8 mouse cellular contexts compared by ENCODE assay signal in genomic region chr5:43233316-43234181, GRCm38 (mm10). TPM values are rescaled to one million over a fixed set of nuclear protein-coding genes. Genes with fewer than 3 reads are reported as not detected.
DNase-seq lines count a peak whose midpoint lies in the region; ATAC-seq and TF ChIP-seq lines count a peak whose summit lies in the region.

No protein-coding gene starts in this region.

- H3K27ac ChIP-seq in cerebellum, adult 2 months (ENCODE audit: insufficient read depth, low read length) = peak overlapping the region; percentile 100
- H3K27ac ChIP-seq in forebrain, embryonic 16.5 days (ENCODE audit: low read length) = peak overlapping the region; percentile 96
- H3K27ac ChIP-seq in lung, embryonic 15.5 days = peak overlapping the region; percentile 98
- peak overlapping the region; percentile 30; the same call in 1 of the 2 replicates for H3K27ac ChIP-seq in thymus, adult 2 months (ENCODE audit: control insufficient read depth, insufficient read depth, low read length)

- H3K4me3 ChIP-seq in G1E (ENCODE audit: low read depth, low read length) = peak overlapping the region; percentile 89
- peak overlapping the region; percentile 87 for H3K4me3 ChIP-seq in cerebellum, adult 2 months (replicated peaks; ENCODE audit: insufficient read depth, low read depth, low read length)
- H3K4me3 ChIP-seq in forebrain, embryonic 16.5 days (replicated peaks; ENCODE audit: low read length) = peak overlapping the region; percentile 98
- H3K4me3 ChIP-seq in lung, embryonic 15.5 days = peak overlapping the region; percentile 95
- peak overlapping the region; percentile 88 for H3K4me3 ChIP-seq in thymus, adult 2 months (ENCODE audit: control insufficient read depth, insufficient read depth, low read length)

- no peaks in the 10 kb centered on the region for H3K9me3 ChIP-seq in G1E (replicated peaks)
- H3K9me3 ChIP-seq in forebrain, embryonic 16.5 days (ENCODE audit: control insufficient read depth, low read length) = no peaks in the 10 kb centered on the region
- no peaks in the 10 kb centered on the region for H3K9me3 ChIP-seq in lung, embryonic 15.5 days

- TF ChIP-seq CTCF in G1E (IDR thresholded peaks at IDR 0.05; ENCODE audit: low read depth, low read length) = no peak
- TF ChIP-seq CTCF in cerebellum, adult 2 months (IDR thresholded peaks at IDR 0.05; ENCODE audit: borderline replicate concordance, insufficient read depth, low read depth, low read length) = no peak
- 0 out of 2 replicates have a peak, but pooled peaks have one; percentile 6 for TF ChIP-seq CTCF in thymus, adult 2 months (IDR thresholded peaks at IDR 0.05; ENCODE audit: borderline replicate concordance, control insufficient read depth, extremely low read depth, insufficient read depth, low read length, poor library complexity)

- H3K36me3 ChIP-seq in G1E (replicated peaks) = peaks cover 6% of the 10 kb centered on the region
- H3K36me3 ChIP-seq in forebrain, embryonic 16.5 days (ENCODE audit: control insufficient read depth, insufficient read depth) = no peaks in the 10 kb centered on the region
- H3K36me3 ChIP-seq in lung, embryonic 15.5 days = no peaks in the 10 kb centered on the region
- H3K36me3 ChIP-seq in thymus, adult 2 months (ENCODE audit: control insufficient read depth, insufficient read depth, low read length) = no peaks in the 10 kb centered on the region

- ATAC-seq in G1E (ENCODE audit: extremely low read depth, insufficient number of reproducible peaks, low FRiP score, poor library complexity, severe bottlenecking) = peak; percentile 31
- ATAC-seq in forebrain, embryonic 16.5 days = peak; percentile 61
- ATAC-seq in lung, embryonic 15.5 days (ENCODE audit: borderline replicate concordance, extremely low read depth, low FRiP score, low TSS enrichment) = peak; percentile 67

- peak overlapping the region; percentile 82 for H3K4me2 ChIP-seq in forebrain, embryonic 16.5 days (ENCODE audit: low read length)
- H3K4me2 ChIP-seq in lung, embryonic 15.5 days = peak overlapping the region; percentile 92

- WGBS in cerebellum, adult 2 months = under 1% methylated on average over 90 of the region's 101 CpGs
- WGBS in forebrain, embryonic 16.5 days = 1% methylated on average over 53 of the region's 101 CpGs
- under 1% methylated on average over 67 of the region's 101 CpGs for WGBS in lung, embryonic 15.5 days
- 2% methylated on average over 98 of the region's 101 CpGs for WGBS in thymus, adult 2 months

- intact Hi-C loops in heart, postnatal 36 days (cut with DNase I) = loop anchor here (2.0 to 10.0 kb wide), 4 partner anchors 121 to 551 kb away; no protein-coding TSS in a partner anchor

- DNase-seq in G1E (ENCODE audit: low spot score) = peak; percentile 62
- peak; percentile 88 for DNase-seq in cerebellum, adult 2 months
- DNase-seq in heart, postnatal 36 days = peak; percentile 79 to 90
- peak; percentile 80 to 83 for DNase-seq in layer of hippocampus, adult 8-10 months (ENCODE audit: low spot score in 2 of 2)
- DNase-seq in ovary, adult 18-20 months (ENCODE audit: low spot score) = peak; percentile 83
- DNase-seq in thymus, adult 2 months = peak; percentile 82

- peak; percentile 34 for TF ChIP-seq POLR2A in cerebellum, adult 2 months (IDR thresholded peaks at IDR 0.05; ENCODE audit: borderline replicate concordance, insufficient read depth, low read length)
- no peak for TF ChIP-seq POLR2A in thymus, adult 2 months (IDR thresholded peaks at IDR 0.05; ENCODE audit: control insufficient read depth, extremely low read depth, insufficient read depth, low read length, poor library complexity)

- peaks cover 15% of the 10 kb centered on the region for H3K27me3 ChIP-seq in G1E (ENCODE audit: insufficient read depth, low read length)
- H3K27me3 ChIP-seq in cerebellum, adult 2 months (ENCODE audit: control insufficient read depth, insufficient read depth, low read length) = no peaks in the 10 kb centered on the region
- peaks cover 5% of the 10 kb centered on the region; the same call in 1 of the 2 replicates for H3K27me3 ChIP-seq in forebrain, embryonic 16.5 days (replicated peaks; ENCODE audit: control insufficient read depth, insufficient read depth, low read length)
- H3K27me3 ChIP-seq in lung, embryonic 15.5 days = no peaks in the 10 kb centered on the region; the same call in 1 of the 2 replicates
- peaks cover 3% of the 10 kb centered on the region; the same call in 1 of the 2 replicates for H3K27me3 ChIP-seq in thymus, adult 2 months (ENCODE audit: control insufficient read depth, insufficient read depth, low read length)

- peaks cover 16% of the 10 kb centered on the region for H3K4me1 ChIP-seq in G1E (ENCODE audit: insufficient read depth, low read depth, low read length)
- no peaks in the 10 kb centered on the region for H3K4me1 ChIP-seq in cerebellum, adult 2 months (ENCODE audit: control insufficient read depth, insufficient read depth, low read length)
- peaks cover 8% of the 10 kb centered on the region for H3K4me1 ChIP-seq in forebrain, embryonic 16.5 days (replicated peaks; ENCODE audit: control insufficient read depth, insufficient read depth, low read length)
- H3K4me1 ChIP-seq in lung, embryonic 15.5 days = peaks cover 7% of the 10 kb centered on the region; the same call in 1 of the 2 replicates
- peaks cover 6% of the 10 kb centered on the region; the same call in 1 of the 2 replicates for H3K4me1 ChIP-seq in thymus, adult 2 months (replicated peaks; ENCODE audit: control insufficient read depth, insufficient read depth, low read length)

- peak overlapping the region; percentile 97 for H3K9ac ChIP-seq in forebrain, embryonic 16.5 days (replicated peaks; ENCODE audit: low read depth, low read length)
- peak overlapping the region; percentile 74 for H3K9ac ChIP-seq in lung, embryonic 15.5 days

RNA-seq across cellular contexts. Expression of gene Cpeb2, which starts 0.6 kb away (rescaled TPM):
- total RNA-seq in G1E (2014; fragmentation: Nextera tagmentation) (13.1 and 13.6 TPM in 2 replicates), G1E (2017) (3.1 and 4.4 TPM in 2 replicates)
- 7.5 and 10.3 TPM in 2 replicates for polyA plus RNA-seq in G1E (2012)
- 31.1 and 31.8 TPM in 2 replicates for polyA plus RNA-seq in cerebellum, adult 2 months (2012; rRNA removed)
- polyA plus RNA-seq in forebrain, embryonic 16.5 days (2015; fragmentation: Nextera tagmentation; extraction: Ambion mirVana) = 7.4 and 8.1 TPM in 2 replicates
- 10 to 100 TPM; 28.5 to 31.9 TPM for total RNA-seq in heart, postnatal 36 days (2021)
- total RNA-seq in layer of hippocampus, adult 8-10 months (2022) = 10 to 100 TPM; 52.0 to 58.2 (median 56.1) TPM
- 1.2 and 1.7 TPM in 2 replicates for polyA plus RNA-seq in lung, embryonic 15.5 days (2015; fragmentation: Nextera tagmentation; extraction: Ambion mirVana)
- polyA plus RNA-seq in thymus, adult 2 months (2012; rRNA removed) = 4.2 and 8.1 TPM in 2 replicates

Comparison
In these comparisons a context has a peak if more than half of its experiments do, and no peak if none do; other contexts are left out.
1. Peak in every context shown above with its lines: DNase-seq, ATAC-seq, H3K4me3 ChIP-seq and H3K27ac ChIP-seq.
2. H3K27ac ChIP-seq: peak in every context shown above with its lines; median percentile 100 in cerebellum, adult 2 months; 98 in lung, embryonic 15.5 days; 96 in forebrain, embryonic 16.5 days; 30 in thymus, adult 2 months.